Mouse (Mus musculus) cerebellum, adult 2 months (tissue): ENCODE data around the gene Olfr67. TPM values are rescaled to one million over a fixed set of nuclear protein-coding genes. Genes with fewer than 3 reads are reported as not detected.
"Not testable (repeated sequence)": the region's sequence is repeated elsewhere in the genome, so short reads cannot be mapped to it uniquely, and the experiment has no call there.

Experiments used
- DNase-seq, 2 experiments: peaks; one replicate each; pipeline ENCODE4 v3.0.0; 2021
- H3K27ac ChIP-seq: fragments of 200-500 bp; 2 replicates; pipeline ENCODE4 v1.5.1; 2012; ENCODE audit warnings: low read length, control low read depth, inconsistent platforms; ENCODE audit not compliant: insufficient read depth
- H3K27me3 ChIP-seq: fragments of 200-500 bp; 2 replicates; pipeline ENCODE4 v1.6.1; 2012; ENCODE audit warnings: inconsistent platforms, mild to moderate bottlenecking, low read length, moderate library complexity; ENCODE audit not compliant: control insufficient read depth, insufficient read depth
- H3K4me1 ChIP-seq: fragments of 200-500 bp; 2 replicates; pipeline ENCODE4 v1.6.1; 2011; ENCODE audit warnings: low read length; ENCODE audit not compliant: control insufficient read depth, insufficient read depth
- H3K4me3 ChIP-seq: fragments of 200-500 bp; replicated peaks from 2 replicates; pipeline ENCODE3; 2011; ENCODE audit warnings: mild to moderate bottlenecking, low read depth, low read length, control low read depth; ENCODE audit not compliant: insufficient read depth
- CTCF ChIP-seq: fragments of 200-500 bp; IDR thresholded peaks from 2 replicates; pipeline ENCODE4 v1.5.1; 2011; ENCODE audit warnings: low read depth, mild to moderate bottlenecking, control low read depth, low read length, moderate library complexity, borderline replicate concordance; ENCODE audit not compliant: insufficient read depth
- POLR2A ChIP-seq: fragments of 200-500 bp; IDR thresholded peaks from 2 replicates; pipeline ENCODE4 v1.6.1; 2011; ENCODE audit warnings: low read length, control low read depth, borderline replicate concordance; ENCODE audit not compliant: insufficient read depth
- WGBS: fragments of 180-500 bp; shearing (Covaris S2); methylation state at CpG from one replicate; pipeline ENCODE4 v1.1.7; 2018; 5-methylcytosine and 5-hydroxymethylcytosine counted together
- polyA plus RNA-seq: library from polyadenylated mRNA; depleted of rRNA; stranded (reverse); fragments of >200 nt; gene quantifications from 2 replicates; pipeline ENCODE4 v1.2.3, GENCODE M21; 2012; rRNA removed

Gene Olfr67
- polyA plus RNA-seq, result not detected in 2 replicates

GRCm38 (mm10) chr7:103791721-103792120 is at the start of gene Olfr67:
Gene Olfr67 (minus strand): TSS chr7:103791821.
- no peaks in the 10 kb centered on the region for H3K27me3 ChIP-seq
- TF ChIP-seq POLR2A (no peak), CTCF (no peak)
- 73% methylated on average over 3 of the region's 3 CpGs for WGBS
- H3K4me1 ChIP-seq, result no peaks in the 10 kb centered on the region
- H3K4me3 ChIP-seq, result no peak within 1 kb of the TSS
- H3K27ac ChIP-seq, result no peak within 1 kb of the TSS
- no peak for DNase-seq

GRCm38 (mm10) chr7:103840268-103840667 is 48.6 kb upstream of the Olfr67 start, which contains the start of gene Hbb-bh2:
Gene Hbb-bh2 (minus strand): TSS chr7:103840520.
- H3K4me1 ChIP-seq, result no peaks in the 10 kb centered on the region
- TF ChIP-seq CTCF, result no peak
- no peak for TF ChIP-seq POLR2A
- H3K27ac ChIP-seq, result no peak within 1 kb of the TSS
- DNase-seq, result no peak
- WGBS, result 70% methylated on average over 3 of the region's 3 CpGs
- H3K4me3 ChIP-seq, result no peak within 1 kb of the TSS
- no peaks in the 10 kb centered on the region for H3K27me3 ChIP-seq

- H3K27me3 ChIP-seq, result no peaks in the 10 kb centered on the region
- TF ChIP-seq CTCF (no peak), POLR2A (no peak)
- DNase-seq, result no peak
- WGBS, result 86% methylated on average over 4 of the region's 4 CpGs
- no peak within 1 kb of the TSS for H3K27ac ChIP-seq
- no peak within 1 kb of the TSS for H3K4me3 ChIP-seq
- H3K4me1 ChIP-seq, result no peaks in the 10 kb centered on the region
These were observed 36.2 kb upstream of the Olfr67 start, which contains the start of gene Hbb-bs for GRCm38 (mm10) chr7:103827808-103828207. Gene Hbb-bs (minus strand): TSS chr7:103828096.

GRCm38 (mm10) chr7:103827139-103827538 is 35.5 kb upstream of the Olfr67 start:
- not testable (repeated sequence) for H3K27ac ChIP-seq, H3K4me3 ChIP-seq, H3K27me3 ChIP-seq, DNase-seq, H3K4me1 ChIP-seq
- WGBS, result no CpG with 5 or more reads among the region's 2 CpGs

GRCm38 (mm10) chr7:103826255-103826887 is 34.8 kb upstream of the Olfr67 start:
- DNase-seq, result no peak
- 21% methylated on average over 3 of the region's 3 CpGs for WGBS
- no peaks in the 10 kb centered on the region for H3K27me3 ChIP-seq
- TF ChIP-seq POLR2A (no peak), CTCF (no peak)
- no peak overlapping the region for H3K4me3 ChIP-seq
- no peaks in the 10 kb centered on the region for H3K4me1 ChIP-seq
- no peak overlapping the region for H3K27ac ChIP-seq

GRCm38 (mm10) chr7:103825536-103826254 is 34.1 kb upstream of the Olfr67 start:
- TF ChIP-seq CTCF, result no peak
- no peak for TF ChIP-seq POLR2A
- H3K27me3 ChIP-seq, result no peaks in the 10 kb centered on the region
- DNase-seq, result no peak
- no peaks in the 10 kb centered on the region for H3K4me1 ChIP-seq
- no peak overlapping the region for H3K4me3 ChIP-seq
- no peak overlapping the region for H3K27ac ChIP-seq
- 89% methylated on average over 3 of the region's 3 CpGs for WGBS

GRCm38 (mm10) chr7:103824597-103824996 is 33.0 kb upstream of the Olfr67 start:
- TF ChIP-seq POLR2A, result no peak
- no peak for TF ChIP-seq CTCF
- H3K4me3 ChIP-seq, result no peak overlapping the region
- WGBS, result 71% methylated on average over 2 of the region's 2 CpGs
- H3K4me1 ChIP-seq, result no peaks in the 10 kb centered on the region
- H3K27ac ChIP-seq, result no peak overlapping the region
- no peaks in the 10 kb centered on the region for H3K27me3 ChIP-seq
- no peak for DNase-seq

- H3K4me1 ChIP-seq, H3K4me3 ChIP-seq, H3K27ac ChIP-seq, H3K27me3 ChIP-seq, DNase-seq: not testable (repeated sequence)
- 86% methylated on average over 1 of the region's 2 CpGs for WGBS
These were observed 23.5 kb upstream of the Olfr67 start for GRCm38 (mm10) chr7:103815085-103815484.
